Mouse (Mus musculus): ENCODE measurements around the gene Gli2.

Gene Gli2

DNA sequence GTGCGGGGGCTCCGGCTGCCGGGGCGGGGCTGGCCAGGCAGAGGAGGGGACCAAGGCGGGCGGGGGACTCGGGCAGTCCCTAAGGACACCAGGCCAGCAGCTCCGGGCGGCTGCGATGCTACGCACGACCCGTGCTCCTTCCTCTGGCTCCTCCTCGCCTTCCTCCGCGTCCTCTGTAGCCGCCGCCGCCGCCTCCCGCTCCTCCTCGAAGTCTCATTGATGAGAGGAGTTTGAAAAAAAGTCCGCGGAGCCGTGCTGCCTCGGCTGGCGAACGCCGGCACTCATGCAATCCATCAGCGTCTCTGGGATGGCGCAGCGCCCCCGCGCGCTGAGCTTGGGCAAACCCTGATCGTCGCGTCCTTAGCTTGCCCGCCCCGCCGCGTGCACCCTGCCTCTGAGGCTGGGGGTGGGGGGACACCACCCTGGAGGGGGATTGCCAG is at the start of gene Gli2:
Gene Gli2, minus strand, starts transcription at position 218 of the 440 bp plus-strand sequence.
- DNase-seq: peak; percentile 80

DNA sequence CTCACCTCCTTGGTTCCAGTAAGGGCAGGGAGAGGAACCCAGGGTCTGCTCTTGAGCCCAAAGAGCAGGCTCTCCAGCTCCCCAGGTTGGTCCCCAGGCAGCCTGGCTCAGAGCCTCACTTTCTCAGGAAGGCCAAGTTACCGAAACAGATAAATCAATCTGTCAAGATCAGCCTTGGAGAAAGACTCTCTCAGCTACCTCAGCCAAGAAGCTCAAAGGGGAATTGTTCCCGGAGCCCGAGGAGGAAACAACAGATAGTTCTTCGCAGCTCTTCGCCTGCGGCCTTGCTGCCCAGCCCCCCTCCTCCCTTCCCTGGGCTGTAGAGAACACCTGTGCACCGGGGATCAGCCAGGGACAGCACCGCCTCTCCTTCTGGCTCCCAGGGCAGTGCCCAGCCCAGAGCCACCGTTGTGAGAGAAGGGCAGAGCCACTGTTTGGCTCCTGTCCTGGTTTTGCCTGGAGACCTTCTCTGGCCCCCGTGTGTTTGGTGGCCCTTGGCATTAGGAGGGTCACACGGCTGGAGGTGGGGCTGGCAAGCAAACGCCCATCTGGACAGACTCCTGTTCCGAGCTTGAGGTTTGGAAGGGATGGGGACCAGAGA is 44.6 kb upstream of the Gli2 start:
- no peak for DNase-seq

DNA sequence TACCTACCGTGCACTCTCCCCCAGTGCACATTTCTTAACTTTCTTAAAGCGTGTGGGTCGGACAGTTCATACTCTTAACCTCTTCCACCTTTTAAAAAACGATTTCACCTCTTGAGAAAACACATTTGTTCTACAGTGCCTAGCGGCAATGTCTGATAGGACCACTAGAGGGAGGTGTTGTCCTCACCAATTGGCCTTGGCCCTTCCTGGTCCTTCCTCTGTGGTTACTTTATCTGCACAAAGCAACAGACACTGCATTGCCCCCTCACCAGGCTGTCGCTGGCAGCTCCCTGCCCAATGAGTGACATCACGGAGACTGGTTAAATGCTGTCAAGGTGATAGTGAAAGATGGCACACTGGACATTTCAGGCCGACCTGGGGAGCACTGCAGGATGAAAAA is 40.3 kb upstream of the Gli2 start:
- peak; percentile 74 for DNase-seq

DNA sequence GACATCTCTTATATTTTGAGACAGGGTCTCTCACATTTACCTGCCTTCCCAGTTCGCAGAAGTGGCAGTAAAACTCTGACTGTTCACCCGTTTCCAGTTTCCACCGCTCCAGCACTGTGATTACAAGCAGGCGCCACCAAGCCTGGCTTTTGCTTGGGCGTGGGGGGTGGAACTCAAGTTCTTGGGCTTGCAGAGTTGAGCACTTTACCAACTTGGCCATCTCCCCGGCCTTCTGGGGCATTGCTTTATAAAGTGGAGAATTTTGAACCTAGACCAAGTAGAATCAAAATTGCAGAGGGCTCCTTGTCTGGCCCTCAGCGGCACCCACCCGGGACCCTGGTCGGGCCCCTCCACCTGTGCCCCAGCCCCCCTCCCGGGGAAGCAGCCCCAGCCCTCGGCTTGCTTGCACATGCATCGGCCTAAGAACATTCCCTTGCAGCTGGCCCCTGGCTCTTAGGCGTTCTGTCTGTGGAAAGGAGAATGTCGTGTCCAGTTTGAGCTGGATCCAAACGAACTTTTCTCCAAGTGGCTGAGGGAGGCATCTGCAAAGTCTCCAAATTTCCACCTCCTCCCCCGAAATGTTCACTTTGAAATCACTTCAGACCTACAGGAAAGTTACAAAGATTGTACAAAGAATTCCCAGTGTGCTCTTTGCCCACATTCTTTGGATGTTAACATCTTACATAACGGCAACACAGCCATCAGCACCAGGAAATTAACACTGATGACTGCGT is 36.6 kb upstream of the Gli2 start:
- peak; percentile 19 for DNase-seq

DNA sequence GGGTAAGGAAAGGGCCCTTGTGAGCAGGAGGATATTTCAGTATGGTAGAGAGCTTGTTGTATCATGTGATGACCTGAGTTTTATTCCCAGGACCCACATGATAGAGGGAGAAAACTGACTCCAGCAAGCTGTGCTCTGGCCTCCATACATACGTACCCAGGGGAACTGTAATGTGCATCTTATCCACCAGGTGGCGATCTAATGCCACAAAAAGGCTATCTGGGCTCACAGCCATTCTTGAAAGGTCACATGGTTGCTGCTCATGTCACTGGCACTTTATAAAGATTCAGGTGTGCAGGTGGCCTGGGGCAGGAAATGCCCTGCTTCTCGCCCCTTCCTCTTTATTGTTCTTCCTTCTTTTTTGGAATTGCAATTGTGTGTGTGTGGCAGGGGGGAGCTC is 34.1 kb upstream of the Gli2 start:
- peak; percentile 86 for DNase-seq

DNA sequence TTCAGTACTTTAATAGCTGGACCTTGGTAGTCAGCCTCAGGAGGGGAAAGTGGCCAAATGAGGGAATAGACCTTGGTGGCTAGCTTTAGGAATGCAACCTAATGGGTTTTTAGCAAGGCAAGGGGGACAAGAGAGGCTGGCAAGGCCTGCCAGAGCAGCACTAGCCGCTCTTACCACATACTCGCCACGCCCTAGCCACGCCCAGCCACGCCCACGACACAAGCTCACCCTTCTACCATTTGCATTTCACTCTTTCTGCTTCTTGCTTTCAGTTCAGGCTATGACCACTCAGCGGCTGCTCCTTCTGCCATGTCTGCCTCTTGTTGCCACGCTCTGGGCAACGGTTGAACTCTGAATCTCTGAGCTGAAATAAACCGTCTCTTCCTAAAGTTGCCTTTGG is 32.4 kb upstream of the Gli2 start:
- no peak for DNase-seq

GRCm38 (mm10) chr1:119083468-119083921 is 30.1 kb upstream of the Gli2 start:
- DNase-seq: peak; percentile 63

DNA sequence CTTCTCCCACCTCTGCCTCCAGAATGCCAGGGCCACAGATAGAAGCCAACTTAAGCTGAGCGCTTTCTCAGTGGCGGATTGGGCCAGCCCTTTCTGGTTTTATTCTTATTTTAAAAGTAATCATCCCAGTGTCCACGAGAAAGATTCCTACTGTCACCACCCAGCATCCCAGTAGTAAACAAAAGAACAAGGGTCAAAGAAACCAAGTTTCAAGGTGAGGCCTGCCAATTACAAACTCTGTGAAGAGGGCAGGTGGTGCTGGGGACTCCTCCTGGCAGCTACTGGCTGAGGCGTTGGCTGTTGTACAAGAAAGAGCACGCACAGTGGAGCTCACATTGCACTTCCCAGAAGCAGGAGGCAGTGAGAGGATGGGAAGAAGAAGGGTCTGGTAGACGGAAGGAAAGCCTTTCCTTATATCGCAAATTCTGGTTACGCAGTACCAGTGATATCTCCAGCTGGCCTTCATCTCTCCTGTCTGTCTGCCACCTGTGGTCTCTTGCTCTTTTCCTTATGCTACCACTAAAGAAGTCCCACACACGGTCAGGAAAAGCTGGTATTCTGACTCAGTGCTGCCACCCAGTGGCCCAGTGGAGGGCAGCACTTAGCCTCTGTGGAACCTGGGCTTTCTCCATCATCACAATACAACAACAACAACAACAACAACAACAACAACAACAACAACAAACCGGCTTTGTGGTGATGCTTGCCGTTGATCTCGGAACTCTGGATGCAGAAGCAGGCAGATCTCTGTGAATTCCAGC is 29.0 kb upstream of the Gli2 start:
- peak; percentile 58 for DNase-seq

- DNase-seq: no peak
Measured at GRCm38 (mm10) chr1:119077933-119078332, 24.5 kb upstream of the Gli2 start.

GRCm38 (mm10) chr1:119076333-119076732 is 22.9 kb upstream of the Gli2 start:
- no peak for DNase-seq

GRCm38 (mm10) chr1:119075916-119076315 is 22.5 kb upstream of the Gli2 start:
- no peak for DNase-seq

DNA sequence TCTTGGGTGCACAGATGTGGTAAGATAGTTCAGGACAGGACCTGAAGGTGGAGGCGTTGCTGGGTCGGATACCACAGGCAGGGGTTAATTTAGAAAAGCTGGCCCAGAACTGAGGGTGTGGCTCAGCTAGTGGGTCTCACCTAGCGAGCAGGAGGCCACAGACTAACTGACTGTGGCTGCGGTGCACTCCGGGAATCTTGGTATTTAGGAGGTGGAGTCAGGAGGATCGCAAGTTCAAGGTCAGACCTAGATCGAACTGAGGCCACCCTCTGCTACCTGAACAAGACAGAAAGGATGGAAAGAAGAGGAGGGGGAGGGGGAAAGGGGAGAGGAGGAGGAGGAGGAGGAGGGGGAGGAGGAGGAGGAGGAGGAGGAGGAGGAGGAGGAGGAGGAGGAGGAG is 22.1 kb upstream of the Gli2 start:
- no peak for DNase-seq

- DNase-seq: no peak
Measured at GRCm38 (mm10) chr1:119074910-119075309, 21.5 kb upstream of the Gli2 start.

GRCm38 (mm10) chr1:119073876-119074275 is 20.5 kb upstream of the Gli2 start:
- no peak for DNase-seq

GRCm38 (mm10) chr1:119064892-119065671 is 11.7 kb upstream of the Gli2 start:
- no peak for DNase-seq

DNA sequence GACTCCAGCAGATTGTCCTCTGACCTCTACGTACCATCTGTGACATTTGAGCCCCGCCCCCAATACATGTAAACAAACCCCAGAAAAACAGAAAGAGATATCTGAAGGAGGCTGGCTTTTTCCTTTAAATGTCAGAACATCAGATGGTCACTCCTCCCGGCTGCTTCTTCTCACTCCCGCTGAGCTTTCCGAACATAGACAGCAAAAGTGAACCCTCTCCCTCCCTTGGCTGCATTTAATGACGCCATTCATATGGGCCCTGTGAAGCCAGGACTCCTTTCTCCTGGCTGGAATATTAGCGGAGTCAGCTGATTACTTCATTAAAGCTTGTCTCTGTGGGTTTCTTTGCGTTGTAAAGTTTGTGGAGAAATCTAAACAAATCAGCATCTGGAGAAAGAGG is 3.1 kb upstream of the Gli2 start:
- DNase-seq: no peak

DNA sequence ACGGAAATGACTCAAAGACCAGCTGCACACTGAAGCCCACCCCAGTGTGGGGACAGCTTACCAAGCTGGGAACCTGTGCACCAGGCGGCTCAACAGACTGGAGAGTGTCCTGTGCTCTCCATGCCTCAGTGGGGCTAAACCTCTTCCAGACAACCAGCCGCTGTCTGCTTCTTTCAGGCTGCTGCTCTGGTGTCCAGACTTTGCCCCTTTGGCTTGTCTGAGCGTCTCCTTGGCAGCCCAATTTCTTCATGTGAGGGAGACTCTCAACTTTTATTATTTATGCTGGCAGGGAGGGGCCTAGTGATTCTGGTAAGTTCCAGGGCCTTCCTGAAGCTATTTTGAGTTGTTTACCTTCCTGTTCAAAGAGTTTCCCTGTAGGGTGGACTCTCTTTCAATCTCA is 2.4 kb upstream of the Gli2 start:
- DNase-seq: no peak

GRCm38 (mm10) chr1:119054468-119054867 is 1.0 kb upstream of the Gli2 start:
- DNase-seq: no peak

GRCm38 (mm10) chr1:119053872-119054354 is 494 bp upstream of the Gli2 start:
- DNase-seq: no peak

- no peak for DNase-seq
Measured at GRCm38 (mm10) chr1:119052631-119053177, 715 bp downstream of the Gli2 start.

DNA sequence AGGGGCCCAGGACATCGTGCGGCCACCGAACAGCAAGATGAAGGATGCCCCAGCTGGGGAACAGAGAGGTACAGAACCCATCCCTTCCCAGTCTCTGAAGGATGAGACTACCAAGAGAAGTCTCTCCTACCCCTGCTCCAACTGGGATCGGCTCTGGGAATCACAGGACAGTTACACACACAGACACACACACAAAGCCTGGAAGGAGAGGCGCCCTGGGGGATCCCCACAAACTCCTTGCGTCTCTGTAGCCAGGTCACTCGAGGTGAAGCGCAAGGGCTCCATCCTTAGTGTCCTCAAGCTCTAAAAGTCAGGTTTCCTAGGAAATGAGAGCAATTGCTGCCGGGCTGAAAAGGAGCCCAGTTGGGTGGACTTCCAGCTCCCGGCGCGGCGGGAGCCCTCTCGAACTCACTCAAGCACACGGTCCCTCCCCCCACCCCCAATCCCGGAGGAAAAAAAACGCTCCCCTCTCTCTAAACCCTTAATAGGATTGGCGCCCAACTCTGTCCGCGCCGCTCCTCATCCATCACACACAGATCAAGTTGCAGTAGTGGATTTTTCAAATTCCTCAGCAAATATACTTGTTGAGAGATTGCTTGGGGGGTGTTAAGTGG is 1.4 kb downstream of the Gli2 start:
- no peak for DNase-seq
